Mouse (Mus musculus) lung, embryonic 15.5 days (tissue): Measurements from ENCODE around the gene Fbxo34. TPM values are rescaled to one million over a fixed set of nuclear protein-coding genes. Genes with fewer than 3 reads are reported as not detected.
A peak's percentile ranks its signal among the peaks of the same experiment; 100 is the strongest.

Experiments
- ATAC-seq: fragments of 200-750 bp; cut with Nextera tagmentation; 2 replicates; pipeline ENCODE4 v1.8.0; 2017; ENCODE audit warnings: moderate number of reproducible peaks, borderline replicate concordance; ENCODE audit not compliant: low FRiP score, low TSS enrichment; ENCODE audit errors: extremely low read depth
- H3K27ac ChIP-seq: fragments of 300-500 bp; sonication (generic); 2 replicates; pipeline ENCODE4 v1.5.1; 2015; ENCODE audit warnings: moderate library complexity, mild to moderate bottlenecking, inconsistent platforms
- H3K27me3 ChIP-seq: fragments of 300-500 bp; sonication (generic); 2 replicates; pipeline ENCODE4 v1.6.1; 2015; ENCODE audit warnings: inconsistent platforms
- H3K36me3 ChIP-seq: fragments of 300-500 bp; sonication (generic); 2 replicates; pipeline ENCODE4 v1.6.1; 2015; ENCODE audit warnings: inconsistent platforms
- H3K4me1 ChIP-seq: fragments of 300-500 bp; sonication (generic); 2 replicates; pipeline ENCODE4 v1.6.1; 2015; ENCODE audit warnings: inconsistent platforms
- H3K4me2 ChIP-seq: fragments of 300-500 bp; sonication (generic); 2 replicates; pipeline ENCODE4 v1.6.1; 2015; ENCODE audit warnings: inconsistent platforms, mild to moderate bottlenecking, moderate library complexity
- H3K4me3 ChIP-seq: fragments of 300-500 bp; sonication (generic); 2 replicates; pipeline ENCODE4 v1.5.1; 2015; ENCODE audit warnings: mild to moderate bottlenecking, inconsistent platforms
- H3K9ac ChIP-seq: fragments of 300-500 bp; sonication (generic); 2 replicates; pipeline ENCODE4 v1.6.1; 2015; ENCODE audit warnings: inconsistent platforms
- H3K9me3 ChIP-seq: fragments of 300-500 bp; sonication (generic); 2 replicates; pipeline ENCODE4 v1.6.1; 2016; ENCODE audit warnings: inconsistent platforms
- WGBS: fragments of 180-500 bp; shearing (Covaris S2); methylation state at CpG from one replicate; pipeline ENCODE4 v1.1.7; 2015; 5-methylcytosine and 5-hydroxymethylcytosine counted together
- polyA plus RNA-seq: library from polyadenylated mRNA; unstranded; fragments of >200 nt; fragmentation: Nextera tagmentation; extraction: Ambion mirVana; gene quantifications from 2 replicates; pipeline ENCODE4 v1.2.1, GENCODE M21; 2015

The Fbxo34 gene
- polyA plus RNA-seq, 1 experiment from 2014 or later, result 20.9 TPM

DNA sequence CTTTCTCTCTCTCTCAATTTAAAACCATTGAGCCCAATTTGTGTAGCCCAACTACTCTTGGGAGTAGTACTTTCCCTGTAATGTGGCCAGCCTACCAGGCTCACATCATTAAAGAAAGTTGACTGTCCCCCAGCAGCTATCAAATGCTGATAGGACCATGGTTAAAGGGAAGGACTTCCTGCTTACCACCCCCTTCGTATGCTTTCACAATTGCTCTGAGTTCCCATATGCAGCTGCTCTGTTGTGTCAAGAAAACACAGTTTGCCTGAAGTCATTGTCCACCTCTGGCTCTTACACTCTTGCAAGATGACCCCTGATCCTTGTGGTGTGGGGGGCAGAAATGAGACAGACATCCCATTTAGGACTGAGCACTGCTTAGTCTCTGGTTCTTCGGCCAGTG is 5.3 kb upstream of the Fbxo34 start:
- no peak for ATAC-seq
- 65% methylated on average over 2 of the region's 2 CpGs for WGBS
- H3K4me2 ChIP-seq, result no peak overlapping the region
- H3K4me1 ChIP-seq, result no peaks in the 10 kb centered on the region
- no peaks in the 10 kb centered on the region for H3K36me3 ChIP-seq
- no peak overlapping the region for H3K9ac ChIP-seq
- H3K9me3 ChIP-seq, result peaks cover 6% of the 10 kb centered on the region; the same call in 1 of the 2 replicates
- H3K27me3 ChIP-seq, result no peaks in the 10 kb centered on the region
- H3K27ac ChIP-seq, result no peak overlapping the region
- H3K4me3 ChIP-seq, result no peak overlapping the region

DNA sequence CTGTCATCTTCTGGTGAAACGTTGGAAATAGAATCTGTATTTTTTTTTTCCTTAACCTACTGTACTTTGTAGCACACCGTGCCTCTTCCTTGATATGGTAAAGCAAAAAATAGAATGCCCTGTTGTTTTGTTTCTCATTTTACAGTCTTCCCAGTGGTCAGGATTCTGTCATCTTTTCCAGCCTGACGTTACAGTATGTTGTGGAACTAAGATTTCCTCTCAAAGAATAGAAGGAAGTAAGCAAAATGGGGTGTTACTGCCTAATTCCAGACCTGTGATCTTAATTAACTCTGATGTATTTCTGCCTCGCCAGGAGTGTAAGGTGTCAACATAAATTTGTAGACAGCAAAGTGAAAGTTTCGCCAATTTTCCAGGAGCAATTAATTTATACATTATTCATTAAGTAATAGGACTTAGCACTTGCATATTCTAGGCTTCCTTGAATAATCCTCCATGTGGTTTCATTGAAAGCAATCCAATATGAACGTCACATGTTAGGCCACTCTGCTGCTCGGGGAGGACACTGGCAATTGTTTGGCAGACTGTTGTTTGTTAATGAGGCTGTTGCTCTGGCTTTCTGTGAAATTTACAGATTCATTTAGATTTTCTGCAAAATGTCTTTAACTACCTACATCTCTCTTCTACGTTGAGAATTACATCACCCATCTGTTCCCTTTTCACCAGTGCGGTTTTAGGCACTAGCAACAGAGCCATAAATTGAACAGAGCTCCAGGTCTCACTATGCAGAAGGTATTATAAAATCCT is 4.7 kb upstream of the Fbxo34 start:
- ATAC-seq, result no peak
- Histone ChIP-seq H3K36me3 (no peaks in the 10 kb centered on the region), H3K27ac (no peak overlapping the region), H3K4me3 (no peak overlapping the region), H3K9ac (no peak overlapping the region), H3K4me1 (no peaks in the 10 kb centered on the region), H3K27me3 (no peaks in the 10 kb centered on the region), H3K9me3 (peaks cover 3% of the 10 kb centered on the region; the same call in 1 of the 2 replicates), H3K4me2 (no peak overlapping the region)
- WGBS, result 63% methylated on average over 9 of the region's 9 CpGs

DNA sequence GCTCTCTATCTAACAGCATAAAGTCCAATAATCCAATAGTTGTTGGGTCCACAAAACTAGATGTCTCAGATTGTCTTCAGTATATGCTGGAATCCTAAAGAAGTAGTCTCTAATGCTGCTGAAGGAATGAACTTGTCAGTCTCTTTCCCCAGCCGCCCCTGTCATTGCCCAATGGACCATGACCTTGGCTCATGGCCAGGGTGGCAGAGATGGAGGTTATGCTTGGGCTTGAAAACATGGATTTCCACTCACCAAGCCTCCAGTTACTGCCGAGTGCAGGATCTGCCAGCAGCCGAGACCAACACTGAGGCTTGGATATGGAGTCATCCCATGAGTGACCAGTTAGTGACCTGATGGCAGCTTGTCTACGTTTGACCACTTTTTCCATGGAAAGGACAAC is 9.3 kb downstream of the Fbxo34 start:
- no peaks in the 10 kb centered on the region for H3K9me3 ChIP-seq
- H3K27me3 ChIP-seq, result peaks cover 8% of the 10 kb centered on the region; the same call in 1 of the 2 replicates
- H3K9ac ChIP-seq, result no peak overlapping the region
- H3K4me1 ChIP-seq, result no peaks in the 10 kb centered on the region
- 60% methylated on average over 4 of the region's 4 CpGs for WGBS
- H3K27ac ChIP-seq, result no peak overlapping the region
- no peak overlapping the region for H3K4me2 ChIP-seq
- no peaks in the 10 kb centered on the region for H3K36me3 ChIP-seq
- no peak overlapping the region for H3K4me3 ChIP-seq
- ATAC-seq, result no peak

DNA sequence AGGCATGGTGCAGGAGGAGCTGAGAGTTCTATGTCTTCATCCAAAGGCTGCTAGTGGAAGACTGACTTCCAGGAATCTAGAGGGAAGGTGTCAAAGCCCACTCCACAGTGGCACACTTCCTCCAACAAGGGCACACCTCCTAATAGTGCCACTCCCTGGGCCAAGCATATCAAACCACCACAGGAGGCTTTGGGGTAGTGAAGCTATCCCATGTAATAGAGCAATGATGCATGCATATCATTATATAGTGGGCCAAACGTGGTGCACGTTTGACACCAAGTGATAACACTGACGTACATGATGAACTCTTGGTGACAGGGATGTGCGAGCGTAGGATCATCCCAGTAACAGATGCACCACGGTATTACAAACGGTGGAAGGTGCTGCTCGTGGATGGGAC is 11.8 kb downstream of the Fbxo34 start:
- no peaks in the 10 kb centered on the region for H3K36me3 ChIP-seq
- ATAC-seq, result no peak
- no peak overlapping the region for H3K9ac ChIP-seq
- 74% methylated on average over 8 of the region's 8 CpGs for WGBS
- no peak overlapping the region for H3K4me2 ChIP-seq
- H3K4me1 ChIP-seq, result no peaks in the 10 kb centered on the region
- H3K4me3 ChIP-seq, result no peak overlapping the region
- peaks cover 8% of the 10 kb centered on the region; the same call in 1 of the 2 replicates for H3K27me3 ChIP-seq
- no peaks in the 10 kb centered on the region for H3K9me3 ChIP-seq
- H3K27ac ChIP-seq, result no peak overlapping the region

DNA sequence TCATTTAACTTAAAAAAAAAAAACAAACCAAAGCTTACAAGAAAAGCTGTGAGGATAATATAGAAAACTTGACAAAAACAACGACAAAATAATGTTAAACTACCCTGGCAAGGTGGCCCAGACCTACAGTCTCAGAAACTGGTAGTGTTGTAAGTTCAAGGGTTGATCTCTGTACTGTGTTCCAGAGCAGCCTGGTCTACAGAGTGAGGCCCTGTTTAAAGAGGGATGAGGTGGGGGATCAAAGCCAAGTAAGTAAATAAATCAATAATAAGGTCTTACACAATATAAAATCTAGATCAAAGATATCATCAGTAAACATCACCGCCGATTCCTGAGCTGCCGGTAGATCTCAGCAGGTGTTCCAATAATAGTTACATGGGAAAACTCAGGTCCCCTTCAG is 12.2 kb downstream of the Fbxo34 start:
- Histone ChIP-seq H3K4me2 (no peak overlapping the region), H3K27ac (no peak overlapping the region), H3K4me3 (no peak overlapping the region), H3K9ac (no peak overlapping the region), H3K4me1 (no peaks in the 10 kb centered on the region), H3K9me3 (no peaks in the 10 kb centered on the region), H3K36me3 (no peaks in the 10 kb centered on the region), H3K27me3 (peaks cover 8% of the 10 kb centered on the region; the same call in 1 of the 2 replicates)
- 63% methylated on average over 4 of the region's 4 CpGs for WGBS
- ATAC-seq, result no peak

DNA sequence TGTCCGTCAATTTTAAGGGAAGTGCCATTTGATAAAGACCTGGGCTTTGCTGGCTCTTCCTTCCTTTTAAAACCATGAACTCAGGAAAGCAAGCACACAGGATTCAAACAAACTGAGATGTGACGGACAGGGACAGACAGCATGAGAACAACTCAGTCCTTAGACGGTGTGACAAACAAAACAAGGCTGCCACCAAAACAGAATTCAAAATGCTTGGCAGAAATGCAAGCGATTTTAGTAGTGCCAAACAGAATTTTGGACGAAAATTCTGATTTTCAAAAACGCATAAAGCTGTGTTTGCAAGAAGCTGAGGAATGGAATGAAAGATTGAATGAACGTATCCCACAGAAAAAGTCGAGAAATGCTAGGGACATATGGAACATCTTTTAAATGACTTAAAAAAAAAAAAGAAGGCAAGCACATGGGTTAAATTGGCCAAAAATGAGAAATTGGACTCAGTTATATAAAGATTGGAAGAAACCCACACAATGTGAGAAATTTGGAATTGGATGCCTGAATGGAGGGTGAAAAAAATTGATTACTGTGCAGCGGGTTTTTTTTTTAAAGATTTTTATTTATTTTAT is 12.7 kb downstream of the Fbxo34 start:
- Histone ChIP-seq H3K27ac (no peak overlapping the region), H3K4me1 (no peaks in the 10 kb centered on the region), H3K4me2 (no peak overlapping the region), H3K9ac (no peak overlapping the region), H3K36me3 (no peaks in the 10 kb centered on the region), H3K4me3 (no peak overlapping the region), H3K27me3 (peaks cover 8% of the 10 kb centered on the region; the same call in 1 of the 2 replicates), H3K9me3 (no peaks in the 10 kb centered on the region)
- no peak for ATAC-seq
- 61% methylated on average over 9 of the region's 9 CpGs for WGBS

DNA sequence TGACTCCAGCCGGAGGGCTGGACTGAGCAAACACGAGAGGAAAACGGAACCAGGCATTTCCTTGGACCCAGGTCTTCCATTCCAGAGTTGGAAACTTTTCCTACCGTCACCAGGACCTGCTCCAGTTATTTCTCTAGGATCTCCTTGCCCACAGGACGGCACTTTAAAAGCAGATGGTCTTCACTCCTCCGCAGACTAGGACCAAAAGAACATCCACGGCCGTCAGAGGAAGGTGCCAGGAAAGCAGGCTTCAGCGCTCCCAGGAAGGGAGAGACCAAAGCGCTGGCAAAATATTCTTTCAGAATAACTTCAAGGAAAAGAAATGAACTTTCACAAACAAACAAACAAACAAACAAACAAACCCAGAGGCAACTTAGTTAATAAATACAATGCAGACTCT is 14.2 kb downstream of the Fbxo34 start:
- Histone ChIP-seq H3K36me3 (no peaks in the 10 kb centered on the region), H3K27me3 (peaks cover 8% of the 10 kb centered on the region; the same call in 1 of the 2 replicates), H3K4me1 (no peaks in the 10 kb centered on the region), H3K27ac (no peak overlapping the region), H3K9ac (no peak overlapping the region), H3K4me2 (no peak overlapping the region), H3K9me3 (no peaks in the 10 kb centered on the region), H3K4me3 (no peak overlapping the region)
- WGBS, result 70% methylated on average over 10 of the region's 10 CpGs
- ATAC-seq, result no peak

DNA sequence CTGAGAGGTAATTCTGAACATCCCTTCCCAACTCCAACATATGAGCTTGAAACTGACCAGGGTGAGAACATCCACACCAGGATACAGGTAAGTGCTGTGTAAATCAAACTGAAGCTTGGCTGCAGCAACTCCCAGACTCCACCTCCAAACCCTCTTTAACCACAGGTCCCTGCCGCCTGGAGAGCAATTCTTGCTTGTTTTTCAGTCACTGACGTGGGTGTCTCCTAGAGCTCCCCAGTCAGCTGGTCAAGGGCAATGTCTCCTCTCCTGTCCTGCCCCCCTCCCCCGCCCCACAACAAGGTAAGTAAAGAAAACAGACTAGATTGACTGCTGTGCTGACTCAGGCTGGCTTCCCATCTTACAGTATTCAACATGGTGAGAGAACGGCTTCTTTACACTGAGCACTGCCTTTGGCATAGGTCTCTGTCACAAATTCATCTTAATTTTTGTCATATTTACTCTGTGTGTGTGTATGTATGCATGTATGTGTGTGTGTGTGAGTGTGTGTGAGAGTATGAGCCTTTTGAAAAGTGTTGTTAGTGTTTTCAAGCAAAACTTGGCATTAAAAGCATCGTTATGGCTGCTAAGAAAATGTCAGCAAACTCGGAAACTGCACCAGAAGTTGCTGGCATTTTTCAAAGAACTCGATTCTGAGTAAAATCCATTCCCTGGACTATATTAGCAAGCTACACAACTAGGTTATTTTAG is 15.4 kb downstream of the Fbxo34 start:
- H3K27me3 ChIP-seq, result peaks cover 8% of the 10 kb centered on the region; the same call in 1 of the 2 replicates
- no peak overlapping the region for H3K9ac ChIP-seq
- no peaks in the 10 kb centered on the region for H3K36me3 ChIP-seq
- H3K4me1 ChIP-seq, result no peaks in the 10 kb centered on the region
- 35% methylated on average over 7 of the region's 7 CpGs for WGBS
- ATAC-seq, result no peak
- no peak overlapping the region for H3K4me2 ChIP-seq
- no peak overlapping the region for H3K4me3 ChIP-seq
- H3K9me3 ChIP-seq, result no peaks in the 10 kb centered on the region
- H3K27ac ChIP-seq, result no peak overlapping the region

DNA sequence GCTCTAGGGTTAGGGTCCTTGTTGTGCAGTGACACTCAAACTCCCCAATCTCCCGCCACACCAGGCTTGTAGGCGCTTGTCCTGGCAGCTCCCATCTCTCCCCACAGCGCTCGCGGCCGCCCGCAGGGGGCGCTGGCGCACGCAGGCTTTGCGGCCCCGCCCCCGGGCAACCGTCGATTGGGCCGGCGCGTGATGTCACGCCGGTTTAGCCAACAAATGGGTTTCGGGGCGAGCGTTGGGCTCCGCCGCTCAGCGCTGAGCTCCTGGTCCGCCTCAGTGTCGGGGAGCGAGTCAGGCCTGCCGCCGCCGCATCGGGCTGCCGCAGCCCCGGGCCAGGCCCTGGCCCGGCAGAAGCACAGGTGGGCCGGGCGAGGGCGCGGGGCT is 22.1 kb downstream of the Fbxo34 start:
- Histone ChIP-seq H3K9ac (peak overlapping the region; percentile 95), H3K36me3 (no peaks in the 10 kb centered on the region), H3K4me2 (peak overlapping the region; percentile 76), H3K4me3 (peak overlapping the region; percentile 99), H3K9me3 (no peaks in the 10 kb centered on the region), H3K27me3 (no peaks in the 10 kb centered on the region), H3K4me1 (peaks cover 4% of the 10 kb centered on the region), H3K27ac (peak overlapping the region; percentile 90)
- peak; percentile 91 for ATAC-seq
- under 1% methylated on average over 40 of the region's 40 CpGs for WGBS

DNA sequence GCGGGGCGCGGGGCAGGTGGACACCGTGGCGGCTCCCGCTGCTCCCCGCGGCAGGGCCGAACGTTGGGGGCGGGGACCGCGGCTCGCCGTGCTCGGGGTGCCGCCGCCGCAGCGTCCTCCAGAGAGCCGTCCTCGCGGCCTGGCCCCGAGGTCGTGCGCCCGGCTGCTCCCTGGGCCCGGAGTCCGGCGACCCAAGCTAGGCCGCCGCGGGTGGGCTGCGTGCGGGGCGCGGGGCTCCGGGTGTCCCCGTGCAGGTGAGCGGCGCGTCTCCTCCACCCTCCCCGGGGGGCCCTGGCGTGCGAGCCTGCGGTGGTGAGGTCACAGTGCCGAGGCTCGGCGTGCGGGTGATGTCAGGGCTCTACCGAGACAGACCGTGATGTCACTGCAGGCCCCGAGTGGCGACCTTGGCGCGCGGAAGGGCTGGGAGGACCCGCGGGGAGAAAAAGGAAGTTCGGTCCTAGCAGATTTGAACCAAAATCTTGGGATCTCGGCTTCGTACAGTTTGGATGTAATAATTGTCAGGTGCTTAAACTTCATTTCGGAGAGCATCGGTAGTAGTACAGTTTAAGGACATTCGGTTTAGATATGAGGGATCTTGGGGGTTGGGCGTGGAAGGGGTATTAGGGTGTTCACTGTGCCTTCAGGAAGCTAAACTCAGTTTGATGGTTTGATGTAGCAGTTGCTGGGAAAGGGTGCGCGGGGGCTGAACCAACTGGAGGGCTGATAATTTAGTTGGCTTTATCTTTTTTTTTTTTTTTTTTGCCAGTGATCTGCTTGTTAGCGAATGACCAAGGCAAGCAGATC is 22.7 kb downstream of the Fbxo34 start:
- 2% methylated on average over 53 of the region's 69 CpGs for WGBS
- Histone ChIP-seq H3K9ac (peak overlapping the region; percentile 95), H3K36me3 (no peaks in the 10 kb centered on the region), H3K27me3 (no peaks in the 10 kb centered on the region), H3K4me2 (peak overlapping the region; percentile 76), H3K4me3 (peak overlapping the region; percentile 99), H3K9me3 (no peaks in the 10 kb centered on the region), H3K4me1 (peaks cover 4% of the 10 kb centered on the region), H3K27ac (peak overlapping the region; percentile 90)
- peak; percentile 68 for ATAC-seq

DNA sequence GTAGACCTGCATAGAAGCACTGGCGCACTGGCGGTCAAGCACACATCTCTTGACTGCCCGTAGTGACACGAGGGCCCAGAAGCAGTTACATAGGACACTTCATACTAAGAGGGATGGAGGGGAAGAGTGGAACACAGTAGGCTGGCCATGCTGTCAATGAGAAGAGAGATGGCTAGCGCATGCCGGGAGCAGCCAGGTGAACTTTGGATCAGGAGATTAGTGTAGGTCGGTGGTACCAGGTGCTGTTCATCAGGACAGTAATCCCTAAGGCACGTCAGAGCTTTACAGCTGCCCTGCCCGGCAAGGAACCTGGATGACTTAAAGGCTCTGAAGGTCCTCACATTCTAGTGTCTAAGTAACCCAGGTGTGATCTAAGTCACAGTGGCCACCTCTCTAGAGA is 23.7 kb downstream of the Fbxo34 start:
- 64% methylated on average over 9 of the region's 9 CpGs for WGBS
- Histone ChIP-seq H3K9ac (no peak overlapping the region), H3K36me3 (no peaks in the 10 kb centered on the region), H3K27ac (no peak overlapping the region), H3K9me3 (no peaks in the 10 kb centered on the region), H3K4me3 (peak overlapping the region; percentile 99; the same call in 1 of the 2 replicates), H3K4me2 (0 out of 2 replicates have a peak overlapping the region, but pooled peaks have one; percentile 76), H3K27me3 (no peaks in the 10 kb centered on the region), H3K4me1 (peaks cover 4% of the 10 kb centered on the region)
- ATAC-seq, result no peak
